Mouse (Mus musculus): ENCODE measurements at regions not wholly inside any gene's neighbourhood (a gene's known extent, or its start where the extent isn't known, plus 50 kb on each side); places are given as distances from the start of the nearest gene placed in this dataset.

DNA sequence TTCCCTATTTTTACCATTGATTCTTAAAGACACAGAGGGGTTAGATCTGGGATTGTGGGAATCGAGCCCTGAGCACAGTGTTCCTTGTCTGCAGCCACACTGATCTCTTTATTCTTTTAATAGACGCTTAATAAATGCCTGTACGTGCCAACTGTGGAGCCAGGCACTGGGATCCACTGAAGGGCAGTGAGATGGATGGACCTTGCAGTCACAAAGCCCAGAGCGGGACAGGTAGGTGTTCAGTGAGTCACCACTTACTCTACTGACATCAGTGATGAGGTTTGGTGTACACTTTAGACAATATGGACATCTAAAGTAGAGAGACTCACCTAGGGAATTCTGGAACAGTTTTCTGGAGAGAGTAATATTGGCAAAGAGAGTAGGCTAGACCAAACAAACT is 56.8 kb upstream of the Cnih3 start:
- 76% methylated on average over 4 of the region's 4 CpGs for WGBS
- ATAC-seq (ENCODE audit: low FRiP score): no peak
- Histone ChIP-seq H3K4me1 (ENCODE audit: insufficient read depth, low read length) (no peaks in the 10 kb centered on the region), H3K4me3 (ENCODE audit: low read depth, low read length) (no peak overlapping the region), H3K36me3 (ENCODE audit: insufficient read depth, low read length) (no peaks in the 10 kb centered on the region), H3K9ac (replicated peaks; ENCODE audit: low read length, poor library complexity, severe bottlenecking) (no peak overlapping the region), H3K9me3 (ENCODE audit: low read length) (no peaks in the 10 kb centered on the region), H3K4me2 (ENCODE audit: low read depth, low read length, poor library complexity, severe bottlenecking) (no peak overlapping the region), H3K27me3 (ENCODE audit: insufficient read depth, low read length) (no peaks in the 10 kb centered on the region), H3K27ac (ENCODE audit: low read depth, low read length) (no peak overlapping the region)
- TF ChIP-seq CTCF (IDR thresholded peaks at IDR 0.05): no peak
- no peak for DNase-seq (ENCODE audit: low spot score)

DNA sequence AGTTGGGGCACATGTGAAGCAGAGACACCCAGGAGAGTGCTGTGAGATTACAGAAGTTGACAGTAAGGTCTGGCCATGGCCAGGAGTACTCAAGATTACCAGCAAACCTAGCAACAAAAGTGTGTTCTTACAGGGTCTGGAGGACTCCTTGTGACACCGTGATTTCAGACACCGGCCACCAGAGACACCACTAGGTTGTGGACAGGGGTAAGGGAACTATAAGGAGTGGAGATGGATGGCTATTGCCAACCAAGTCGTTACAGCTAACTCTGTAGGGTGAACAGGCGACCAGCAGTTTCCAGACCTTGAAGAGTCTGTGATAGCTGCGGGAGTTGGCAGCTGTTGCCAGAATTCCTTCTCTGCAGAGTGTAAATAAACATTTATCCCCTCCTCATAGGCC is 54.4 kb upstream of the Cnih3 start:
- no peak overlapping the region for H3K9ac ChIP-seq (replicated peaks; ENCODE audit: low read length, poor library complexity, severe bottlenecking)

DNA sequence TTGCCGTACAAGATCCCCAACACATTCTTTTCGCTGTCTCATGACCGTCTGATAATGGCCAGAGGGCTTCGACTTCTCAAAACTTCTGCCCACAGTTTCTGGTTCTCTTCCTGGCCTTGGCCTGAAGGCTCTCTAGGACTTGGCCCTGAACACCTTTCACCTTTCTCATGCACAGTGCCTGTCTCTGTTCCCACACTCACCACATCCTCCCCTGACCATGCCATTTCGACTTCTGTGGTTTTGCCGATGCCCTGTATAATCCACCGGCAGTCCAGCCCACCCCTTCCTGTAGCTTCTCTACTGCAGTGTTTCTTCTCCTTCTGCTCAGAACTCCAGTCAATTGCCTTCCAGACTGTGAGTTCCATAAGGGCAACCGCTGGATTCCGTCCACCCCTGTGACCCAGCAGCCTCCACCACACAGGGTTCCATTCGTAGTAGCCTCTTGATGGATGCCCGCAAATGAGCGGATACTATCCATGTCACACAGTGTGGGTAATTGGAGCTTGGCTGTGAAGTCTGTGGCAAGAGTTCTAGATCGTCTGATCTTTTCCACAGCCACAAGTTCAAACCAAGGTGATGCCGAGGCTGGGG is 53.3 kb upstream of the Cnih3 start:
- H3K9me3 ChIP-seq (ENCODE audit: low read length): no peaks in the 10 kb centered on the region
- ATAC-seq (ENCODE audit: low FRiP score) (no peak), DNase-seq (ENCODE audit: low spot score) (no peak)
- H3K4me2 ChIP-seq (ENCODE audit: low read depth, low read length, poor library complexity, severe bottlenecking): no peak overlapping the region
- H3K4me1 ChIP-seq (ENCODE audit: insufficient read depth, low read length): no peaks in the 10 kb centered on the region
- H3K27me3 ChIP-seq (ENCODE audit: insufficient read depth, low read length): no peaks in the 10 kb centered on the region
- 93% methylated on average over 14 of the region's 14 CpGs for WGBS
- no peaks in the 10 kb centered on the region for H3K36me3 ChIP-seq (ENCODE audit: insufficient read depth, low read length)
- no peak overlapping the region for H3K27ac ChIP-seq (ENCODE audit: low read depth, low read length)
- H3K4me3 ChIP-seq (ENCODE audit: low read depth, low read length): no peak overlapping the region
- TF ChIP-seq CTCF (IDR thresholded peaks at IDR 0.05): no peak
- no peak overlapping the region for H3K9ac ChIP-seq (replicated peaks; ENCODE audit: low read length, poor library complexity, severe bottlenecking)

More for the DNA sequence above, 54.4 kb upstream of the Cnih3 start:
- Histone ChIP-seq H3K27ac (ENCODE audit: low read depth, low read length) (no peak overlapping the region), H3K36me3 (ENCODE audit: insufficient read depth, low read length) (no peaks in the 10 kb centered on the region), H3K4me3 (ENCODE audit: low read depth, low read length) (no peak overlapping the region), H3K9me3 (ENCODE audit: low read length) (no peaks in the 10 kb centered on the region), H3K4me1 (ENCODE audit: insufficient read depth, low read length) (no peaks in the 10 kb centered on the region), H3K27me3 (ENCODE audit: insufficient read depth, low read length) (no peaks in the 10 kb centered on the region), H3K4me2 (ENCODE audit: low read depth, low read length, poor library complexity, severe bottlenecking) (no peak overlapping the region)
- 86% methylated on average over 5 of the region's 5 CpGs for WGBS
- DNase-seq (ENCODE audit: low spot score): no peak
- ATAC-seq (ENCODE audit: low FRiP score): no peak
- no peak for TF ChIP-seq CTCF (IDR thresholded peaks at IDR 0.05)

DNA sequence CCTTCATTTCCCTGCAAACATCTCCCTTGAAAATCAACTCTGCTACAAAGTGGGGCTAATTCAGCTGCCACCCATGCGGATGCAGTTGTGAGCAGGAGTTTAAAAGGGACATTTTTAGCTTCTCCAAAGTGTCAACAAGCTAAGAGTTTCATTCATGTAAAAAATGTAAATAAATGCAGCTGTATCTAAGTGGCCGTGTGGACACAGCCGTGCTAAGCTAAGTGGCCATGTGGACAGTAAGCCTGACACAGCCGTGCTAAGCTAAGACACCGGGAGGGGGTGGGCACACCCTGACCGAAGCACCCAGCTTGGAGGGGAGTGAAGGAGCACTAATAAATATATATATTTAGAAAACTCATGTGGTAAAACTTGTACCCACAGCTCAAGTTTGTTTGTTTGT is 52.6 kb upstream of the Cnih3 start:
- Histone ChIP-seq H3K4me3 (ENCODE audit: low read depth, low read length) (no peak overlapping the region), H3K9ac (replicated peaks; ENCODE audit: low read length, poor library complexity, severe bottlenecking) (no peak overlapping the region), H3K27me3 (ENCODE audit: insufficient read depth, low read length) (no peaks in the 10 kb centered on the region), H3K9me3 (ENCODE audit: low read length) (no peaks in the 10 kb centered on the region), H3K36me3 (ENCODE audit: insufficient read depth, low read length) (no peaks in the 10 kb centered on the region), H3K4me1 (ENCODE audit: insufficient read depth, low read length) (no peaks in the 10 kb centered on the region), H3K27ac (ENCODE audit: low read depth, low read length) (no peak overlapping the region), H3K4me2 (ENCODE audit: low read depth, low read length, poor library complexity, severe bottlenecking) (no peak overlapping the region)
- no peak for DNase-seq (ENCODE audit: low spot score)
- no peak for ATAC-seq (ENCODE audit: low FRiP score)
- TF ChIP-seq CTCF (IDR thresholded peaks at IDR 0.05): no peak
- 84% methylated on average over 6 of the region's 6 CpGs for WGBS

DNA sequence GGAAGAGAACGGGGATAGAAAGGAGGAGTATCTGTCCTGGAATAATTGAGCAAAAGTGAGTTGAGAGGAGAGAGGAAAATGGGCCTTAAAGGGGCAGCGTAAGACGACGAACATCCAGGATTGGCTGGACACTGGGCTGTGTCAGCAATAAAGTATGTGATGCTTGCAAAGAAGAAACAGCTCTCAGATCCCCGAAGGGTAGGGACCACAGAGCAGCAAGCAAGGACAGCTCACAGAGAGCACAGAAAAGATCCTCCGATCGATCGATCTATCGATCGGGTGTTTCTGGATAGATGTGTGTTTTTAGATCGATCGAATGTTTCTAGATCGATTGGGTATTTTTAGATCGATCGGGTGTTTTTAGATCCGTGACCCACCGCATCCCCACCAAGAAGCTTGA is 50.3 kb upstream of the Cnih3 start:
- Histone ChIP-seq H3K27me3 (ENCODE audit: insufficient read depth, low read length) (no peaks in the 10 kb centered on the region), H3K4me2 (ENCODE audit: low read depth, low read length, poor library complexity, severe bottlenecking) (no peak overlapping the region), H3K9ac (replicated peaks; ENCODE audit: low read length, poor library complexity, severe bottlenecking) (no peak overlapping the region), H3K27ac (ENCODE audit: low read depth, low read length) (no peak overlapping the region), H3K4me3 (ENCODE audit: low read depth, low read length) (no peak overlapping the region), H3K4me1 (ENCODE audit: insufficient read depth, low read length) (no peaks in the 10 kb centered on the region), H3K36me3 (ENCODE audit: insufficient read depth, low read length) (no peaks in the 10 kb centered on the region), H3K9me3 (ENCODE audit: low read length) (no peaks in the 10 kb centered on the region)
- TF ChIP-seq CTCF (IDR thresholded peaks at IDR 0.05): no peak
- ATAC-seq (ENCODE audit: low FRiP score) (no peak), DNase-seq (ENCODE audit: low spot score) (no peak)
- 97% methylated on average over 17 of the region's 17 CpGs for WGBS

All from midbrain, postnatal 0 days (tissue).